Mouse (Mus musculus): Measurements from ENCODE around the gene Clint1. TPM values are rescaled to one million over a fixed set of nuclear protein-coding genes. Genes with fewer than 3 reads are reported as not detected.
"Not testable (repeated sequence)": the region's sequence is repeated elsewhere in the genome, so short reads cannot be mapped to it uniquely, and the experiment has no call there.

Gene Clint1
- polyA plus RNA-seq, 1 experiment, result 59.2 TPM

DNA sequence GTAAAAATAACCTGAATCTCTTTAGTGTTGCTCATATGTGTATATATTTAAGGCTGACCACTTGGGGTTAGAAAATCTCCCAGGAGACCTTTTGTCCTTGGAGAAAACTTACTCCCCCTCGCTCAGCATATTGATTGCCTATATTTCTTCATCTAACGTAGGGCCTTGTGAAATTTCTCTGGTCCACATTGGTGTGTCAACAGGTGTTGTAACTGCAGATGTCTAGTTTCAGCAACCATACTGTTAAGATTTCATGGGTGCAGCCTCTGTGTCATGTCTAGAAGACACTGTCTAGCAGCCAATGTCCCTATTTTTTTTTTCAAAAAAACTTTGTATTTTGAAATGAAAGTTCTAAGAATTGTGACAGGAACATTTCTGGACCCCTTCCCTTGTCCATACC, 14.0 kb downstream of the Clint1 start:
- 68% methylated on average over 2 of the region's 2 CpGs for WGBS
- H3K4me1 ChIP-seq (ENCODE audit: control insufficient read depth, insufficient read depth, insufficient read length, low read length), result peaks cover 24% of the 10 kb centered on the region; the same call in 1 of the 2 replicates
- no peaks in the 10 kb centered on the region for H3K27me3 ChIP-seq (ENCODE audit: control insufficient read depth, insufficient read depth, low read length)
- TF ChIP-seq POLR2A (IDR thresholded peaks at IDR 0.05; ENCODE audit: low read depth, low read length), result no peak
- TF ChIP-seq CTCF (IDR thresholded peaks at IDR 0.05; ENCODE audit: extremely low read depth, insufficient read length, insufficient replicate concordance, low read depth, low read length), result no peak
- H3K36me3 ChIP-seq (ENCODE audit: control insufficient read depth, insufficient read depth, low read length), result peaks cover 4% of the 10 kb centered on the region
- H3K4me3 ChIP-seq (ENCODE audit: low read depth, low read length), result no peak overlapping the region
- no peak overlapping the region for H3K27ac ChIP-seq (ENCODE audit: insufficient read depth, low read depth, low read length)

DNA sequence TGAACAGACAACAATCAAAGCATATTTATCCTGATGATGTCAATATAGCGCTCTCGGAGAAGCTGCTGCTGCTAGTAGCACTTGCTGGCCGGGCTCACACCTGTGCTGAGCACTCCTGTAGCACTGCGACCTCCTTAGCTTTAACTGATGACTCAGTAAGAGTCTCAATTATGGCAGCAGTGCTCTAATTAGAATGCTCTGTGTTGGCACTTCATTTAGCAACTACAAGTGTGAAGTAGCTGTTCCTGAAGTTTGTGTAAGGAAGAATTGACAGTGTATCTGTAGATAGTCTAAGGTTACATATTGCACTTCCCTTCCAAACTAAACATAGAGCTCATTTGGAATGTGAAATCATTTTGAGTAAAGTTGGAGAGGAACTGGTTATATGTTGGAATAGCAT, 14.7 kb downstream of the Clint1 start:
- H3K4me1 ChIP-seq (ENCODE audit: control insufficient read depth, insufficient read depth, insufficient read length, low read length), result peaks cover 19% of the 10 kb centered on the region; the same call in 1 of the 2 replicates
- 0 out of 2 replicates have a peak overlapping the region, but pooled peaks have one; percentile 12 for H3K27ac ChIP-seq (ENCODE audit: insufficient read depth, low read depth, low read length)
- H3K36me3 ChIP-seq (ENCODE audit: control insufficient read depth, insufficient read depth, low read length), result no peaks in the 10 kb centered on the region
- 58% methylated on average over 4 of the region's 4 CpGs for WGBS
- TF ChIP-seq POLR2A (IDR thresholded peaks at IDR 0.05; ENCODE audit: low read depth, low read length) (no peak), CTCF (IDR thresholded peaks at IDR 0.05; ENCODE audit: extremely low read depth, insufficient read length, insufficient replicate concordance, low read depth, low read length) (no peak)
- H3K4me3 ChIP-seq (ENCODE audit: low read depth, low read length), result no peak overlapping the region
- H3K27me3 ChIP-seq (ENCODE audit: control insufficient read depth, insufficient read depth, low read length), result no peaks in the 10 kb centered on the region

DNA sequence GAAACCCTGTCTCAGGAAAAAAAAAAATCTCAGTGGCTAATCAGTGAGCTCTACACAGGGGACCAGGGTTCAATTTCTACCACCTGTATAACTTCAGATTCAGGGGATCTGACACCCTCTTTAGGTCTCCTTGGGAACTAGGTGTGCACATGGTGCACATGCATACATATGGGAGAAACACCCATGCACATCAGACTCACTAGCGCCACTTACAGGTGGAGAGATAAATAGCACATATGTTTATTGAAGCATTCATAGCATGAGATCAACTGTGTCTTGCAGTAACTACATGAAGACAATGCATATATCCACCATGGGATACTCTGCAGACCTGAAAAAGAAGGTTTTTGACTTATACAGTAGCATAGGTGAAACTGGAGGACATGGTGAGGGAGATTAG, 21.8 kb downstream of the Clint1 start:
- Histone ChIP-seq H3K4me3 (ENCODE audit: low read depth, low read length) (no peak overlapping the region), H3K27me3 (ENCODE audit: control insufficient read depth, insufficient read depth, low read length) (no peaks in the 10 kb centered on the region), H3K36me3 (ENCODE audit: control insufficient read depth, insufficient read depth, low read length) (peaks cover 9% of the 10 kb centered on the region), H3K4me1 (ENCODE audit: control insufficient read depth, insufficient read depth, insufficient read length, low read length) (peaks cover 10% of the 10 kb centered on the region), H3K27ac (ENCODE audit: insufficient read depth, low read depth, low read length) (no peak overlapping the region)
- no peak for TF ChIP-seq POLR2A (IDR thresholded peaks at IDR 0.05; ENCODE audit: low read depth, low read length)
- no peak for TF ChIP-seq CTCF (IDR thresholded peaks at IDR 0.05; ENCODE audit: extremely low read depth, insufficient read length, insufficient replicate concordance, low read depth, low read length)
- 67% methylated on average over 1 of the region's 1 CpGs for WGBS

DNA sequence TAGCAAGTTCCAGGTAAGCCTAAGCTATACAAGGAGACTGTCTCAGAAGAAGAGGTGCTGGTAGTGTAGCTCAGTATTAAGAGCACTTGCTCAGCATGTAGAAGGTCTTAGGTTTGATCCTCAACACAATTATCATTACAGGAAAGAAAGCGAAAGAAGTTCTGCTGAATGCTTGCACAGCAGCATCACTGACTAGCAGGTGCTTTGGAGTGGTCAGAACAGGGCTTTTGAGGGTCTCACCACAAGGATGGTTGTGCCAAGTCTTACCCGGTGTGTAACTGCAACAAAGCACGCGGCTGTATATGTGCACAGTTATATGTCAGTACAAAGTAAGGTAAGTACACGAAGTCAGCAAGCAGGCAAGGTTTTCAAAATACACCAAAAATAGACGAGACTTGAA, 22.4 kb downstream of the Clint1 start:
- Histone ChIP-seq H3K36me3 (ENCODE audit: control insufficient read depth, insufficient read depth, low read length) (peaks cover 11% of the 10 kb centered on the region), H3K27ac (ENCODE audit: insufficient read depth, low read depth, low read length) (no peak overlapping the region), H3K27me3 (ENCODE audit: control insufficient read depth, insufficient read depth, low read length) (no peaks in the 10 kb centered on the region), H3K4me3 (ENCODE audit: low read depth, low read length) (no peak overlapping the region), H3K4me1 (ENCODE audit: control insufficient read depth, insufficient read depth, insufficient read length, low read length) (peaks cover 10% of the 10 kb centered on the region)
- no peak for TF ChIP-seq POLR2A (IDR thresholded peaks at IDR 0.05; ENCODE audit: low read depth, low read length)
- no peak for TF ChIP-seq CTCF (IDR thresholded peaks at IDR 0.05; ENCODE audit: extremely low read depth, insufficient read length, insufficient replicate concordance, low read depth, low read length)
- 86% methylated on average over 6 of the region's 6 CpGs for WGBS

DNA sequence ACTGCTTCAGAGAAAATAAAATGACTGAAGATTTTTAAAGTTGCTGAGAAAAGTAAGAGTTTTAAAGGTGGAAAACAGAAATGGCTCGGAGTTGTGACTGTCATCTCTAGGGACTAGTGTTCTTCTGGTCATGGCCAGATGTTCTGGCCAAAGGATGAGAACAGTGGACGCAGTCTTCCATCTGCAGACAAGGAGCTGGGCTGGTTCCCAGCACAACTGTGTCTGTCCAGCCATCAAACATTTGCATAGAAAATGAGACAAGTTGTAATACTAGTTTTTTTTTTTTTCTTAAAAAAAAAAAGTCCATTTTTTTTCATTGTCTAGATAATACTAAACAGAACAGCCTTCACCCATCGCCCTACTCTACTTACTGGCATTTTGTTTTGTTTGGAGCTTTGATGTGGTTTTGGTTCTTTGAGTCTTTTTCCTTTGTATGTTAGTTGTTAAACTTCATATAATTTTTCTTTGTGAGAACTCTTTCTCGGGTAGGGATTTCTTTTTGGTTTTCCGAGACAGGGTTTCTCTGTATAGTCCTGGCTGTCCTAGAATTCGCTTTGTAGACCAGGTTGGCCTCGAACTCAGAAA, 23.6 kb downstream of the Clint1 start:
- H3K4me1 ChIP-seq (ENCODE audit: control insufficient read depth, insufficient read depth, insufficient read length, low read length), result peaks cover 9% of the 10 kb centered on the region
- no peak for TF ChIP-seq CTCF (IDR thresholded peaks at IDR 0.05; ENCODE audit: extremely low read depth, insufficient read length, insufficient replicate concordance, low read depth, low read length)
- TF ChIP-seq POLR2A (IDR thresholded peaks at IDR 0.05; ENCODE audit: low read depth, low read length), result no peak
- 86% methylated on average over 7 of the region's 7 CpGs for WGBS

DNA sequence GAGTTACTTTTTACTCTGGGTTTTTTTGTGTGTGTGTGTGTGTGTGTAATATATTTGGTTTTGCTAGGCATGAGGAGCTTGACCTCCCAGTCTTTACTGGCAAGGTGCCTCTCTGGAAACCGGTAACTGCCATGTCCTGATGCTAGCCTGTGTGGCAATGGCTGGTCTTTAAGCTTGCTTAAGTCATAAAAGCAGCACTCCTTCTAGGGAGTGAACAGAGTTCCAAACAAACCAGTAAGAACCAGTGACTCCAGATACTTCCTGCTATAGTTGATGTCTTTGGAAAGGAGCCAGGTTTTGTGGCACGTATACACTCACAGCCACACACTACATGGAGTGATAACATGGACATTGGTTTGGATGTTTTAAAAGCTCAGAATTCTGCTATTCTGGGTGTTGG, 24.2 kb downstream of the Clint1 start:
- Histone ChIP-seq H3K4me1 (ENCODE audit: control insufficient read depth, insufficient read depth, insufficient read length, low read length) (peaks cover 11% of the 10 kb centered on the region), H3K27me3 (ENCODE audit: control insufficient read depth, insufficient read depth, low read length) (no peaks in the 10 kb centered on the region), H3K27ac (ENCODE audit: insufficient read depth, low read depth, low read length) (0 out of 2 replicates have a peak overlapping the region, but pooled peaks have one; percentile 12), H3K4me3 (ENCODE audit: low read depth, low read length) (no peak overlapping the region), H3K36me3 (ENCODE audit: control insufficient read depth, insufficient read depth, low read length) (peaks cover 11% of the 10 kb centered on the region)
- TF ChIP-seq CTCF (IDR thresholded peaks at IDR 0.05; ENCODE audit: extremely low read depth, insufficient read length, insufficient replicate concordance, low read depth, low read length) (no peak), POLR2A (IDR thresholded peaks at IDR 0.05; ENCODE audit: low read depth, low read length) (no peak)
- WGBS, result 18% methylated on average over 2 of the region's 2 CpGs

More for the DNA sequence above, 23.6 kb downstream of the Clint1 start:
- Histone ChIP-seq H3K27me3 (ENCODE audit: control insufficient read depth, insufficient read depth, low read length) (no peaks in the 10 kb centered on the region), H3K36me3 (ENCODE audit: control insufficient read depth, insufficient read depth, low read length) (peaks cover 11% of the 10 kb centered on the region), H3K4me3 (ENCODE audit: low read depth, low read length) (no peak overlapping the region), H3K27ac (ENCODE audit: insufficient read depth, low read depth, low read length) (no peak overlapping the region)

DNA sequence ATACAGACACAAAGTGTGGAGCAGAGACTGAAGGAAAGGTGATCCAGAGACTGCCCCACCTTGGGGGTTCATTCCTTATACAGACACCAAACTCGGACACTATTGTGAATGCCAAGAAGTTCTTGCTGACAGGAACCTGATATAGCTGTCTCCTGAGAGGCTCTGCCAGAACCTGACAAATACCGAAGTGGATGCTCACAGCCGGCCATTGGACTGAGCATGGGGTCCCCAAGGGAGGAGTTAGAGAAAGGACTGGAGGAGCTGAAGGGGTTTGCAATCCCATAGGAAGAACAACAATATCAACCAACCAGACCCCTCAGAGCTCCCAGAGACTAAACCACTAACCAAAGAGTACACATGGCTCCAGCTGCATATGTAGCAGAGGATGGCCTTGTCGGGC, 27.5 kb downstream of the Clint1 start:
- not testable (repeated sequence) for H3K4me3 ChIP-seq (ENCODE audit: low read depth, low read length); H3K4me1 ChIP-seq (ENCODE audit: control insufficient read depth, insufficient read depth, insufficient read length, low read length); H3K27ac ChIP-seq (ENCODE audit: insufficient read depth, low read depth, low read length); H3K27me3 ChIP-seq (ENCODE audit: control insufficient read depth, insufficient read depth, low read length)
- peaks cover 15% of the 10 kb centered on the region for H3K36me3 ChIP-seq (ENCODE audit: control insufficient read depth, insufficient read depth, low read length)
- 62% methylated on average over 4 of the region's 4 CpGs for WGBS

Measured in small intestine, adult 2 months (tissue).